Mouse (Mus musculus): ENCODE data around the gene Stk25.
"Not testable (repeated sequence)": the region's sequence is repeated elsewhere in the genome, so short reads cannot be mapped to it uniquely, and the experiment has no call there.

Gene Stk25

GRCm38 (mm10) chr1:93658559-93658958 lies at the start of gene Stk25:
Gene Stk25, minus strand, starts transcription at chr1:93658659.
- DNase-seq = not testable (repeated sequence)

GRCm38 (mm10) chr1:93705389-93705788 lies 46.9 kb upstream of the Stk25 start:
- no peak for DNase-seq

GRCm38 (mm10) chr1:93704341-93704740 lies 45.9 kb upstream of the Stk25 start:
- no peak for DNase-seq

GRCm38 (mm10) chr1:93703472-93704048 lies 45.1 kb upstream of the Stk25 start:
- no peak for DNase-seq

GRCm38 (mm10) chr1:93702106-93702505 lies 43.6 kb upstream of the Stk25 start:
- DNase-seq = no peak

GRCm38 (mm10) chr1:93699159-93699558 lies 40.7 kb upstream of the Stk25 start:
- no peak for DNase-seq

- no peak for DNase-seq
These were observed 38.9 kb upstream of the Stk25 start for GRCm38 (mm10) chr1:93697317-93697716.

- no peak for DNase-seq
These were observed 36.5 kb upstream of the Stk25 start for GRCm38 (mm10) chr1:93694966-93695365.

- no peak for DNase-seq
These were observed 35.5 kb upstream of the Stk25 start for GRCm38 (mm10) chr1:93693943-93694342.

GRCm38 (mm10) chr1:93693502-93693901 lies 35.0 kb upstream of the Stk25 start:
- no peak for DNase-seq

- DNase-seq = no peak
These were observed 34.3 kb upstream of the Stk25 start for GRCm38 (mm10) chr1:93692773-93693172.

GRCm38 (mm10) chr1:93691786-93692357 lies 33.4 kb upstream of the Stk25 start:
- no peak for DNase-seq

- DNase-seq = no peak
These were observed 32.6 kb upstream of the Stk25 start for GRCm38 (mm10) chr1:93691106-93691505.

GRCm38 (mm10) chr1:93689901-93690496 lies 31.5 kb upstream of the Stk25 start:
- no peak for DNase-seq

GRCm38 (mm10) chr1:93688154-93688553 lies 29.7 kb upstream of the Stk25 start:
- DNase-seq = no peak

- no peak for DNase-seq
These were observed 28.5 kb upstream of the Stk25 start for GRCm38 (mm10) chr1:93686961-93687320.

- DNase-seq = no peak
These were observed 27.9 kb upstream of the Stk25 start for GRCm38 (mm10) chr1:93686245-93686960.

- DNase-seq = no peak
These were observed 27.2 kb upstream of the Stk25 start, which contains the start of gene Bok for GRCm38 (mm10) chr1:93685401-93686244. Gene Bok, plus strand, starts transcription at chr1:93685660.

- DNase-seq = no peak
These were observed 21.6 kb upstream of the Stk25 start for GRCm38 (mm10) chr1:93679889-93680568.

- DNase-seq = no peak
These were observed 19.9 kb upstream of the Stk25 start for GRCm38 (mm10) chr1:93678386-93678785.

GRCm38 (mm10) chr1:93672682-93673081 lies 14.2 kb upstream of the Stk25 start:
- no peak for DNase-seq

- DNase-seq = no peak
These were observed 11.5 kb upstream of the Stk25 start for GRCm38 (mm10) chr1:93669941-93670340.
